Mouse (Mus musculus) hindbrain, embryonic 16.5 days (tissue): ENCODE results near the gene Avl9. TPM values are rescaled to one million over a fixed set of nuclear protein-coding genes. Genes with fewer than 3 reads are reported as not detected.

Experiments
- ATAC-seq: fragments of 200-750 bp; cut with Nextera tagmentation; 2 replicates; pipeline ENCODE4 v1.8.0; 2017; ENCODE audit warnings: moderate TSS enrichment, moderate library complexity
- H3K27ac ChIP-seq: fragments of 300-500 bp; sonication (generic); 2 replicates; pipeline ENCODE4 v1.5.1; 2014; ENCODE audit warnings: low read depth, mild to moderate bottlenecking, control low read depth, low read length, moderate library complexity
- H3K27me3 ChIP-seq: fragments of 300-500 bp; sonication (generic); replicated peaks from 2 replicates; pipeline ENCODE4 v1.6.1; 2014; ENCODE audit warnings: low read length; ENCODE audit not compliant: control insufficient read depth, insufficient read depth
- H3K36me3 ChIP-seq: fragments of 300-500 bp; sonication (generic); 2 replicates; pipeline ENCODE4 v1.6.1; 2014; ENCODE audit warnings: mild to moderate bottlenecking, low read length, moderate library complexity, mixed read lengths; ENCODE audit not compliant: control insufficient read depth, insufficient read depth
- H3K4me1 ChIP-seq: fragments of 300-500 bp; sonication (generic); 2 replicates; pipeline ENCODE4 v1.6.1; 2014; ENCODE audit warnings: low read depth, low read length; ENCODE audit not compliant: control insufficient read depth, insufficient read depth
- H3K4me2 ChIP-seq: fragments of 300-500 bp; sonication (generic); 2 replicates; pipeline ENCODE4 v1.6.1; 2014; ENCODE audit warnings: mild to moderate bottlenecking, low read length, control low read depth, moderate library complexity
- H3K4me3 ChIP-seq: fragments of 300-500 bp; sonication (generic); 2 replicates; pipeline ENCODE4 v1.5.1; 2014; ENCODE audit warnings: mild to moderate bottlenecking, low read length, control low read depth, moderate library complexity
- H3K9ac ChIP-seq: fragments of 300-500 bp; sonication (generic); 2 replicates; pipeline ENCODE4 v1.6.1; 2014; ENCODE audit warnings: low read depth, mild to moderate bottlenecking, control low read depth, low read length, moderate library complexity
- H3K9me3 ChIP-seq: fragments of 300-500 bp; sonication (generic); 2 replicates; pipeline ENCODE4 v1.6.1; 2014; ENCODE audit warnings: mild to moderate bottlenecking, low read length, moderate library complexity; ENCODE audit not compliant: control insufficient read depth
- WGBS: fragments of 180-500 bp; shearing (Covaris S2); extraction: QIAGEN DNeasy Blood & Tissue Kit; methylation state at CpG from one replicate; pipeline ENCODE4 v1.1.7; 2014; 5-methylcytosine and 5-hydroxymethylcytosine counted together
- polyA plus RNA-seq: library from polyadenylated mRNA; unstranded; fragments of >200 nt; fragmentation: Nextera tagmentation; extraction: Ambion mirVana; gene quantifications from 2 replicates; pipeline ENCODE4 v1.2.1, GENCODE M21; 2015

The Avl9 gene
- polyA plus RNA-seq, result 19.3 and 24.1 TPM in 2 replicates

- WGBS, result 2% methylated on average over 64 of the region's 64 CpGs
- Histone ChIP-seq H3K36me3 (no peaks in the 10 kb centered on the region), H3K27ac (peak within 1 kb of the TSS; percentile 97), H3K4me1 (peaks cover 8% of the 10 kb centered on the region), H3K9me3 (no peaks in the 10 kb centered on the region), H3K27me3 (no peaks in the 10 kb centered on the region), H3K9ac (peak within 1 kb of the TSS; percentile 78), H3K4me3 (peak within 1 kb of the TSS; percentile 91), H3K4me2 (peak within 1 kb of the TSS; percentile 73)
- ATAC-seq, result peak; percentile 97
Observed at GRCm38 (mm10) chr6:56714574-56715269, at the start of gene Avl9. Gene Avl9 (plus strand): TSS chr6:56714899.

GRCm38 (mm10) chr6:56688238-56688637 lies 26.5 kb upstream of the Avl9 start:
- no peak overlapping the region for H3K4me2 ChIP-seq
- H3K27me3 ChIP-seq, result no peaks in the 10 kb centered on the region
- no peaks in the 10 kb centered on the region for H3K4me1 ChIP-seq
- no peak overlapping the region for H3K27ac ChIP-seq
- H3K9me3 ChIP-seq, result no peaks in the 10 kb centered on the region
- 92% methylated on average over 3 of the region's 3 CpGs for WGBS
- ATAC-seq, result no peak
- no peak overlapping the region for H3K9ac ChIP-seq
- H3K4me3 ChIP-seq, result no peak overlapping the region
- no peaks in the 10 kb centered on the region for H3K36me3 ChIP-seq

GRCm38 (mm10) chr6:56691205-56691604 lies 23.5 kb upstream of the Avl9 start:
- Histone ChIP-seq H3K9me3 (no peaks in the 10 kb centered on the region), H3K27ac (no peak overlapping the region), H3K27me3 (no peaks in the 10 kb centered on the region), H3K4me2 (no peak overlapping the region), H3K36me3 (no peaks in the 10 kb centered on the region), H3K4me3 (no peak overlapping the region), H3K4me1 (no peaks in the 10 kb centered on the region), H3K9ac (no peak overlapping the region)
- 3% methylated on average over 2 of the region's 2 CpGs for WGBS
- ATAC-seq, result peak; percentile 42; the same call in 1 of the 2 replicates

GRCm38 (mm10) chr6:56692445-56692844 lies 22.3 kb upstream of the Avl9 start:
- H3K27me3 ChIP-seq, result no peaks in the 10 kb centered on the region
- ATAC-seq, result no peak
- H3K4me2 ChIP-seq, result no peak overlapping the region
- H3K9ac ChIP-seq, result no peak overlapping the region
- H3K9me3 ChIP-seq, result no peaks in the 10 kb centered on the region
- no peaks in the 10 kb centered on the region for H3K4me1 ChIP-seq
- no peak overlapping the region for H3K27ac ChIP-seq
- WGBS, result 75% methylated on average over 4 of the region's 4 CpGs
- no peaks in the 10 kb centered on the region for H3K36me3 ChIP-seq
- H3K4me3 ChIP-seq, result no peak overlapping the region

- Histone ChIP-seq H3K36me3 (peaks cover 5% of the 10 kb centered on the region), H3K4me1 (peaks cover 6% of the 10 kb centered on the region), H3K9ac (peak within 1 kb of the TSS; percentile 68), H3K27ac (peak within 1 kb of the TSS; percentile 61; the same call in 1 of the 2 replicates), H3K4me2 (peak within 1 kb of the TSS; percentile 93), H3K27me3 (no peaks in the 10 kb centered on the region), H3K4me3 (peak within 1 kb of the TSS; percentile 74), H3K9me3 (no peaks in the 10 kb centered on the region; the same call in 1 of the 2 replicates)
- peak; percentile 95 for ATAC-seq
- WGBS, result under 1% methylated on average over 45 of the region's 46 CpGs
Observed at GRCm38 (mm10) chr6:56703931-56704900, 10.5 kb upstream of the Avl9 start, which contains the start of gene Lsm5. Gene Lsm5 (minus strand): TSS chr6:56704710.

- H3K4me3 ChIP-seq, result peak overlapping the region; percentile 91
- peaks cover 8% of the 10 kb centered on the region for H3K4me1 ChIP-seq
- WGBS, result 50% methylated on average over 7 of the region's 7 CpGs
- no peaks in the 10 kb centered on the region for H3K9me3 ChIP-seq
- no peaks in the 10 kb centered on the region for H3K27me3 ChIP-seq
- no peaks in the 10 kb centered on the region for H3K36me3 ChIP-seq
- peak overlapping the region; percentile 73 for H3K4me2 ChIP-seq
- peak overlapping the region; percentile 78 for H3K9ac ChIP-seq
- H3K27ac ChIP-seq, result peak overlapping the region; percentile 97; the same call in 1 of the 2 replicates
- ATAC-seq, result no peak
Observed at GRCm38 (mm10) chr6:56714186-56714573, 519 bp upstream of the Avl9 start.

- Histone ChIP-seq H3K4me2 (peak overlapping the region; percentile 73), H3K27me3 (no peaks in the 10 kb centered on the region), H3K36me3 (no peaks in the 10 kb centered on the region), H3K4me1 (peaks cover 8% of the 10 kb centered on the region), H3K4me3 (peak overlapping the region; percentile 91), H3K27ac (peak overlapping the region; percentile 97), H3K9ac (peak overlapping the region; percentile 78), H3K9me3 (no peaks in the 10 kb centered on the region)
- ATAC-seq, result no peak
- WGBS, result under 1% methylated on average over 25 of the region's 25 CpGs
Observed at GRCm38 (mm10) chr6:56715270-56715666, 569 bp downstream of the Avl9 start.

- Histone ChIP-seq H3K4me3 (no peak overlapping the region), H3K4me1 (peaks cover 12% of the 10 kb centered on the region), H3K27me3 (no peaks in the 10 kb centered on the region), H3K27ac (no peak overlapping the region), H3K4me2 (no peak overlapping the region), H3K9me3 (no peaks in the 10 kb centered on the region), H3K36me3 (peaks cover 3% of the 10 kb centered on the region; the same call in 1 of the 2 replicates), H3K9ac (no peak overlapping the region)
- 98% methylated on average over 1 of the region's 1 CpGs for WGBS
- no peak for ATAC-seq
Observed at GRCm38 (mm10) chr6:56719071-56719470, 4.4 kb downstream of the Avl9 start.

GRCm38 (mm10) chr6:56720877-56721276 lies 6.2 kb downstream of the Avl9 start:
- peak; percentile 43; the same call in 1 of the 2 replicates for ATAC-seq
- H3K4me3 ChIP-seq, result no peak overlapping the region
- no peak overlapping the region for H3K27ac ChIP-seq
- WGBS, result 57% methylated on average over 3 of the region's 3 CpGs
- no peaks in the 10 kb centered on the region for H3K27me3 ChIP-seq
- no peak overlapping the region for H3K9ac ChIP-seq
- H3K9me3 ChIP-seq, result no peaks in the 10 kb centered on the region
- H3K36me3 ChIP-seq, result peaks cover 7% of the 10 kb centered on the region
- H3K4me2 ChIP-seq, result no peak overlapping the region
- peaks cover 12% of the 10 kb centered on the region for H3K4me1 ChIP-seq
